Mouse (Mus musculus) hindbrain, embryonic 10.5 days (tissue): ENCODE measurements around the gene Gm11444. TPM values are rescaled to one million over a fixed set of nuclear protein-coding genes. Genes with fewer than 3 reads are reported as not detected.

ENCODE experiments used
- DNase-seq: peaks from one replicate; pipeline ENCODE4 v3.0.0-alpha.2; 2017; ENCODE audit warnings: low spot score
- H3K27ac ChIP-seq: fragments of 300-500 bp; sonication (generic); 2 replicates; pipeline ENCODE4 v1.5.1; 2016; ENCODE audit warnings: mild to moderate bottlenecking, moderate library complexity
- H3K27me3 ChIP-seq: fragments of 300-500 bp; sonication (generic); 2 replicates; pipeline ENCODE4 v1.6.1; 2016; ENCODE audit warnings: mild to moderate bottlenecking; ENCODE audit not compliant: poor library complexity, insufficient read depth, severe bottlenecking
- H3K36me3 ChIP-seq: fragments of 300-500 bp; sonication (generic); 2 replicates; pipeline ENCODE4 v1.6.1; 2016; ENCODE audit warnings: mild to moderate bottlenecking, moderate library complexity
- H3K4me1 ChIP-seq: fragments of 300-500 bp; sonication (generic); replicated peaks from 2 replicates; pipeline ENCODE4 v1.6.1; 2016; ENCODE audit warnings: mild to moderate bottlenecking
- H3K4me3 ChIP-seq: fragments of 300-500 bp; sonication (generic); 2 replicates; pipeline ENCODE4 v1.5.1; 2016; ENCODE audit warnings: mild to moderate bottlenecking, moderate library complexity
- H3K9me3 ChIP-seq: fragments of 300-500 bp; sonication (generic); 2 replicates; pipeline ENCODE4 v1.6.1; 2016; ENCODE audit warnings: mild to moderate bottlenecking, moderate library complexity
- WGBS: fragments of 180-500 bp; shearing (Covaris S2); methylation state at CpG from one replicate; pipeline ENCODE4 v1.1.7; 2016; 5-methylcytosine and 5-hydroxymethylcytosine counted together
- polyA plus RNA-seq: library from polyadenylated mRNA; unstranded; fragments of >200 nt; fragmentation: Nextera tagmentation; extraction: Ambion mirVana; gene quantifications from 2 replicates; pipeline ENCODE4 v1.2.1, GENCODE M21; 2016

Gene Gm11444
- polyA plus RNA-seq, 1 experiment from 2014 or later, result not detected

DNA sequence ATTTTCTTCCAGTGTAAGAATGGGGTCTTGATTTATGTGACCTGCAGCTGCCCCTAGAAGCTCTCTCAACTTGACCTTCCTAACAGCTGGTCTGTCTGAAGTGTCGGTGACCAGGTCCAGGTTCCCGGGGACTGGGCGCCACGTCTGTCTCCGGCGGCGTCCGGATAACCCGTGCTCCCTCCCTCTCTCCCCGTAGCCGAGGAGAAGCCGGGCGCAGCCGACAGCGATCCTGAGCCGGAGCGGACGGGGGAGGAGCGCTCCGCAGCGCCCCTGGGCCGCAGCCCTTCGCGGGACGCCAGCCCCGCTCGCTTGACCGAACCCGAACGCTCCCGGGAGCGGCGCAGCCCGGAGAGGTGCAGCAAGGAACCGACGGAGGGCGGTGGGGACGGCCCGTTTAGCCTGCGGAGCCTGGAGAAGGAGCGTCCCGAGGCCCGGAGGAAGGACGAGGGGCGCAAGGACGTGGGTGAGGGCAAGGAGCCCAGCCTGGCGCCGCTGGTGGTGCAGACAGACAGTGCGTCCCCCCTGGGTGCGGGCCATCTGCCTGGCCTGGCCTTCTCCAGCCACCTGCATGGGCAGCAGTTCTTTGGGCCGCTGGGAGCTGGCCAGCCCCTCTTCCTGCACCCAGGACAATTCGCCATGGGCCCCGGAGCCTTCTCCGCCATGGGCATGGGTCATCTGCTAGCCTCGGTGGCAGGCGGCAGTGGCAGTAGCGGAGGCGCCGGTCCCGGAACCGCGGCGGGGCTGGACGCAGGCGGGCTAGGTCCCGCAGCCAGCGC is 12.3 kb downstream of the Gm11444 start:
- Histone ChIP-seq H3K36me3 (peaks cover 13% of the 10 kb centered on the region; the same call in 1 of the 2 replicates), H3K27ac (peak overlapping the region; percentile 86), H3K4me1 (peaks cover 48% of the 10 kb centered on the region), H3K27me3 (peaks cover 98% of the 10 kb centered on the region), H3K4me3 (peak overlapping the region; percentile 60), H3K9me3 (no peaks in the 10 kb centered on the region)
- DNase-seq, result peak; percentile 66
- 1% methylated on average over 67 of the region's 67 CpGs for WGBS

- under 1% methylated on average over 18 of the region's 18 CpGs for WGBS
- Histone ChIP-seq H3K4me1 (peaks cover 49% of the 10 kb centered on the region), H3K9me3 (no peaks in the 10 kb centered on the region), H3K4me3 (peak overlapping the region; percentile 60), H3K36me3 (peaks cover 13% of the 10 kb centered on the region; the same call in 1 of the 2 replicates), H3K27me3 (peaks cover 98% of the 10 kb centered on the region), H3K27ac (peak overlapping the region; percentile 86)
- DNase-seq, result no peak
Observed at GRCm38 (mm10) chr11:85837291-85837647, 12.9 kb downstream of the Gm11444 start.

DNA sequence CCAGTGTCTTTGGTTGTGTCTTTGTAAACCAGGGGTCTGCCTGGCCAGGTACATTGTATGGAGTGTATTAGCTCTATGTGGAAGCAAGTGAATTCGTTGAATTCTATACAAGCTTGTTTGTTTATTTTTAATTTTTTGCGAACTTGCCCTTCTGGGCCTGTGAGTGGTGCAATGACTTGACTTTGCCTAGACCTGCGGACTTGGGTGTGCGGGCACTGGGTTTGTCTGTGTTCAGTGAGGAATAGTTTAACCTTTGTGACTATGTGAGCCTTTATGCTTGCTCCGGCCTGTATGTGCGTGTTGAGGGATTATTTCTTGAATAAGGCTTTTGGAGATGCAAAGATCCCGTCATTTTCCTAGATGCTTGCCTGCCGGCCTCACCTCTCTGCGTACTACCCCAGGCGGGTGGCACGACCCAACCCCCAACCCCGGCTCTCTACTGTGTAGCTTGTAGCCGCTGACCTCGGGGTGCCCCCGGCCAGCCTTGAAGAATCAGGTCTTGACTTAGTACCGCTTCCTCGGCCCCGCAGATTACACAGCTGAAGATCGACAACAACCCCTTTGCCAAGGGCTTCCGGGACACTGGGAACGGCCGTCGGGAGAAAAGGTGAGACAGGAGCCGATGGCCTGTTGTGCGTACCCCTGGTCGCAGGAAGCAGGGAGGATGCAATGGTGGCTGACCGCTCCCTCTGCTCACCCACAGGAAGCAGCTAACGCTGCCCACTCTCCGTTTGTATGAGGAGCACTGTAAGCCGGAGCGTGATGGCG is 13.4 kb downstream of the Gm11444 start:
- WGBS, result 2% methylated on average over 32 of the region's 32 CpGs
- H3K27me3 ChIP-seq, result peaks cover 98% of the 10 kb centered on the region
- peaks cover 49% of the 10 kb centered on the region for H3K4me1 ChIP-seq
- peak overlapping the region; percentile 86 for H3K27ac ChIP-seq
- no peaks in the 10 kb centered on the region for H3K9me3 ChIP-seq
- H3K36me3 ChIP-seq, result peaks cover 13% of the 10 kb centered on the region; the same call in 1 of the 2 replicates
- DNase-seq, result peak; percentile 55
- H3K4me3 ChIP-seq, result peak overlapping the region; percentile 60

DNA sequence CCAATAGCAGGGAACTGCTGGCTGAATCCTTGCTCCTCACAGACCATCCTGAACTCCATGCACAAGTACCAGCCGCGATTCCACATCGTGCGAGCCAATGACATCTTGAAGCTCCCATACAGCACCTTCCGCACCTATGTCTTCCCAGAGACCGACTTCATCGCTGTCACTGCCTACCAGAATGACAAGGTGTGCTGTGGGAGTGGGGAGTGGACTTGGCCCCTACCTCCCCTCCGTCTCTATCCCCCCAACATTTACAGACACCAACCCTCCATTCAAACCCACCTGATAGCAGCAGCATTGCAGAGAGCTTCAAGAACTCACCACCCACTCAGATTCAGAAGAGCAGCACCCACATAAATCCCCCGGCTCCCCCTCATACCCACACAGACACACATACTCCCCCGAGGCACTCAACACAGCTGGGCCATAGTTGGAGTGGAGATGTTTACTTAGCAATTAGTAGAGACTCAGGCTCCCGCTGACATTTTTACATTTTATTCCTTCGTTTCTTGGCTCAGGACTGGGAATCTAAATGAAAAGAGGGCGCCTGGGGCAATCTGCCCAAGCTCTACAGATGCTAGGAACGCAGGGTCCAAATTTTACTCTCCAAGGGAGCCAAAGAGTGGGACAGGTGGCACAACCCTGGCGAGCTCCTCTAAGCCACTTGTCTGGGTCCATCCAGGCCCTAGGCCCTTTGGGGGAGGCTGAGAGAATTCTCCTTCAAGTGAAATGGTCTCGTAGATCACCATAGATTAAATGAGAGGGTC is 14.2 kb downstream of the Gm11444 start:
- H3K27ac ChIP-seq, result peak overlapping the region; percentile 86; the same call in 1 of the 2 replicates
- 3% methylated on average over 16 of the region's 16 CpGs for WGBS
- peaks cover 98% of the 10 kb centered on the region for H3K27me3 ChIP-seq
- DNase-seq, result peak; percentile 38
- H3K4me3 ChIP-seq, result peak overlapping the region; percentile 60
- H3K36me3 ChIP-seq, result peaks cover 13% of the 10 kb centered on the region; the same call in 1 of the 2 replicates
- H3K9me3 ChIP-seq, result no peaks in the 10 kb centered on the region
- peaks cover 49% of the 10 kb centered on the region for H3K4me1 ChIP-seq

- peak; percentile 40 for DNase-seq
- Histone ChIP-seq H3K27me3 (peaks cover 98% of the 10 kb centered on the region), H3K27ac (peak overlapping the region; percentile 86), H3K9me3 (no peaks in the 10 kb centered on the region), H3K36me3 (peaks cover 13% of the 10 kb centered on the region; the same call in 1 of the 2 replicates), H3K4me3 (peak overlapping the region; percentile 60), H3K4me1 (peaks cover 48% of the 10 kb centered on the region)
- 2% methylated on average over 9 of the region's 9 CpGs for WGBS
Observed at GRCm38 (mm10) chr11:85835001-85835752, 15.0 kb downstream of the Gm11444 start.

DNA sequence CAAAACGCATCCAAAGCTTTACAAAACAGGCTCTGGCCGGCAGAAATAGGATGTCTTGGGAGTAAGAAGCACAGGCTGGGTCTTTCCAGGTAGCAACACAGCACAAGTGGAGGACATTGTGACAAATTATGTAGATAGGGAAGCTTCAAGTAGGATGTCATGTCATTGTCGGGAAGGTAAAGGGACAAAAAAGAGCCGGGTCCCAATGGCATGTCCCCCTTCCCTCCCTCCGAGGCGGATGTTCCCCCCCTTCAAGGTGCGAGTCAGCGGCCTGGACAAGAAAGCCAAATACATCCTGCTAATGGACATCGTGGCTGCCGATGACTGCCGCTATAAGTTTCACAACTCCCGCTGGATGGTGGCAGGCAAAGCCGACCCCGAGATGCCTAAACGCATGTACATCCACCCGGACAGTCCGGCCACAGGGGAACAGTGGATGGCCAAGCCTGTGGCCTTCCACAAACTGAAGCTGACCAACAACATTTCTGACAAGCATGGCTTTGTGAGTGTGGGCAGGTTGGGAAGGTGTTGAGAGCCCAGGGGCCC is 15.7 kb downstream of the Gm11444 start:
- H3K27ac ChIP-seq, result peak overlapping the region; percentile 86
- H3K4me1 ChIP-seq, result peaks cover 54% of the 10 kb centered on the region
- peaks cover 98% of the 10 kb centered on the region for H3K27me3 ChIP-seq
- under 1% methylated on average over 17 of the region's 17 CpGs for WGBS
- H3K4me3 ChIP-seq, result peak overlapping the region; percentile 60
- H3K9me3 ChIP-seq, result no peaks in the 10 kb centered on the region
- H3K36me3 ChIP-seq, result peaks cover 13% of the 10 kb centered on the region; the same call in 1 of the 2 replicates
- peak; percentile 57 for DNase-seq

- Histone ChIP-seq H3K27me3 (peaks cover 98% of the 10 kb centered on the region), H3K4me1 (peaks cover 60% of the 10 kb centered on the region), H3K4me3 (peak overlapping the region; percentile 60), H3K36me3 (peaks cover 13% of the 10 kb centered on the region; the same call in 1 of the 2 replicates), H3K27ac (peak overlapping the region; percentile 86), H3K9me3 (no peaks in the 10 kb centered on the region)
- 1% methylated on average over 11 of the region's 11 CpGs for WGBS
- DNase-seq, result peak; percentile 57
Observed at GRCm38 (mm10) chr11:85833761-85834385, 16.3 kb downstream of the Gm11444 start.

- WGBS, result under 1% methylated on average over 50 of the region's 54 CpGs
- Histone ChIP-seq H3K4me1 (peaks cover 62% of the 10 kb centered on the region), H3K9me3 (no peaks in the 10 kb centered on the region), H3K4me3 (peak overlapping the region; percentile 60), H3K27ac (peak overlapping the region; percentile 86), H3K27me3 (peaks cover 98% of the 10 kb centered on the region), H3K36me3 (peaks cover 10% of the 10 kb centered on the region; the same call in 1 of the 2 replicates)
- peak; percentile 69 for DNase-seq
Observed at GRCm38 (mm10) chr11:85833081-85833521, 17.0 kb downstream of the Gm11444 start.

- Histone ChIP-seq H3K27me3 (peaks cover 98% of the 10 kb centered on the region), H3K9me3 (no peaks in the 10 kb centered on the region), H3K4me3 (peak within 1 kb of the TSS; percentile 60), H3K4me1 (peaks cover 63% of the 10 kb centered on the region), H3K36me3 (peaks cover 5% of the 10 kb centered on the region; the same call in 1 of the 2 replicates), H3K27ac (peak within 1 kb of the TSS; percentile 86)
- WGBS, result under 1% methylated on average over 51 of the region's 52 CpGs
- peak; percentile 80 for DNase-seq
Observed at GRCm38 (mm10) chr11:85832231-85832924, 17.8 kb downstream of the Gm11444 start, which contains the start of gene Tbx2. Tbx2 (plus strand) TSS chr11:85832551.

DNA sequence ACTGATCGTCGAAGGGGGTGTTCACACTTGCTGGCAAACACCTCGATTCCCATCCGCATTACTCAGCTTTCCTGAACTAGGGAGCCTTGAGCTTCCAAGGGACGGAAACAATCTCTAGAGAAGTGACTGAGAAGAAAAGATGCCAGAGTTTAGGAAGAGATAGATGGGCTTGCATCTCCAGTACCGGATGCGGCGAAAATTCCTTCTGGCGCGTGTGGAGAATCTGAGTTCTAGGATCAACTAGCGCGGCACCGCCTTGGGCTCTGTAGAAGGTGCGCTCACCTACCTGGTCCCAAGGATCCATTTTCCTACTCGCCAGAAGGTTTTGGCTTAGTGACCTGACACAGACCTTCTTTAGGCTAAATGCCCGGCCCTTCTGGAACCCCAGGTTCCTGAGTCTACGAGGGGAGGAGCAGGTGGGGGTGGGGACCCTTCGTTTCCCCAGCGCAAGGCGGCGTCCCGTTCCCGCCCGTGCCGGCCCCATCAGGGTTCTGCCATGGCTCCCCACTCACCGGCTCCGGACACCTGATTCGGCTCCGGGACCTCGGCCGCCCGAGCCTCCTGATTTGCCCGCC is 18.4 kb downstream of the Gm11444 start:
- Histone ChIP-seq H3K4me3 (peak overlapping the region; percentile 60), H3K9me3 (no peaks in the 10 kb centered on the region), H3K36me3 (0 out of 2 replicates have a peak, but pooled peaks cover under 1% of the 10 kb centered on the region), H3K27ac (peak overlapping the region; percentile 86), H3K4me1 (peaks cover 63% of the 10 kb centered on the region), H3K27me3 (peaks cover 98% of the 10 kb centered on the region)
- DNase-seq, result no peak
- WGBS, result under 1% methylated on average over 33 of the region's 33 CpGs
